Mouse (Mus musculus) ES-E14 (cell line): ENCODE data around the gene Usp29. TPM values are rescaled to one million over a fixed set of nuclear protein-coding genes. Genes with fewer than 3 reads are reported as not detected.

Experiments
- DNase-seq: peaks from one replicate; pipeline ENCODE4 v3.0.0-alpha.2; 2013; ENCODE audit warnings: low read depth, low spot score
- H3K27ac ChIP-seq: 2 replicates; pipeline ENCODE4 v1.5.1; 2012; ENCODE audit warnings: low read depth, mild to moderate bottlenecking, low read length, moderate library complexity, mixed read lengths; ENCODE audit not compliant: poor library complexity, insufficient read depth, severe bottlenecking
- H3K36me3 ChIP-seq: 2 replicates; pipeline ENCODE4 v1.6.1; 2012; ENCODE audit warnings: mild to moderate bottlenecking, low read length, moderate library complexity, mixed read lengths; ENCODE audit not compliant: control insufficient read depth, poor library complexity, insufficient read depth, severe bottlenecking
- H3K4me1 ChIP-seq, 2 experiments: fragments of 150-350 bp in 1 of 2; sonication (generic) in 1 of 2; 2 replicates each; pipeline ENCODE4 v1.6.1; 2012; ENCODE audit warnings: low read length in 2 of 2, mild to moderate bottlenecking in 1 of 2, mixed read lengths in 1 of 2; ENCODE audit not compliant: control insufficient read depth in 2 of 2, insufficient read depth in 2 of 2, poor library complexity in 1 of 2
- H3K4me3 ChIP-seq, 2 experiments: fragments of 150-350 bp in 1 of 2; sonication (generic) in 1 of 2; 2 replicates each; pipeline ENCODE4 v1.5.1; 2012; ENCODE audit warnings: low read length in 2 of 2, low read depth in 1 of 2, mild to moderate bottlenecking in 1 of 2, mixed read lengths in 1 of 2; ENCODE audit not compliant: insufficient read depth in 1 of 2, poor library complexity in 1 of 2, severe bottlenecking in 1 of 2
- H3K9ac ChIP-seq: 2 replicates; pipeline ENCODE4 v1.6.1; 2012; ENCODE audit warnings: low read depth, mild to moderate bottlenecking, low read length, mixed read lengths; ENCODE audit not compliant: poor library complexity, insufficient read depth, severe bottlenecking
- H3K9me3 ChIP-seq: fragments of 150-350 bp; sonication (generic); 2 replicates; pipeline ENCODE4 v1.6.1; 2012; ENCODE audit warnings: low read depth, mild to moderate bottlenecking, low read length; ENCODE audit not compliant: control insufficient read depth, insufficient read depth
- CHD2 ChIP-seq: IDR thresholded peaks from 2 replicates; pipeline ENCODE4 v1.6.1; 2014; ENCODE audit warnings: mild to moderate bottlenecking, low read depth, low read length, inconsistent platforms
- HCFC1 ChIP-seq: IDR thresholded peaks from 2 replicates; pipeline ENCODE4 v1.6.1; 2012; ENCODE audit warnings: low read length, inconsistent platforms, borderline replicate concordance; ENCODE audit not compliant: insufficient read depth
- MAFK ChIP-seq: IDR thresholded peaks from 2 replicates; pipeline ENCODE4 v1.6.1; 2014; ENCODE audit warnings: mild to moderate bottlenecking, low read depth, low read length, inconsistent platforms; ENCODE audit not compliant: insufficient read depth
- ZC3H11A ChIP-seq: IDR thresholded peaks from 2 replicates; pipeline ENCODE4 v1.6.1; 2012; ENCODE audit warnings: low read depth, mild to moderate bottlenecking, inconsistent platforms, low read length, borderline replicate concordance
- ZNF384 ChIP-seq: IDR thresholded peaks from 2 replicates; pipeline ENCODE4 v1.6.1; 2012; ENCODE audit warnings: low read depth, low read length, inconsistent platforms
- in situ Hi-C, 2 experiments: fragments of 600-800 bp; cut with MboI; formaldehyde crosslinking; loops; one replicate each; pipeline ENCODE4 v1.15.1; 2025; ENCODE audit warnings: low sequenced_read_pairs in 2 of 2, inconsistent platforms in 1 of 2; ENCODE audit not compliant: unreplicated experiment in 2 of 2
- total RNA-seq: library from RNA; depleted of rRNA; stranded (reverse); fragments of 300-350 nt; gene quantifications from 2 replicates; pipeline ENCODE4 v1.2.3, GENCODE M21; 2012

The Usp29 gene
- total RNA-seq, 1 experiment, result 4.5 TPM

- in situ Hi-C loops, result loop anchor here in 1 of 2 experiments (10.0 kb wide), 1 partner anchor 63 kb away; no protein-coding TSS in a partner anchor
- Histone ChIP-seq H3K36me3 (peaks cover 12% of the 10 kb centered on the region; the same call in 1 of the 2 replicates), H3K4me3 (no peak overlapping the region), H3K9me3 (no peaks in the 10 kb centered on the region), H3K9ac (no peak overlapping the region), H3K4me1 (no peaks in the 10 kb centered on the region), H3K27ac (no peak overlapping the region)
- DNase-seq, result no peak
- TF ChIP-seq ZC3H11A (no peak), CHD2 (no peak), ZNF384 (no peak), HCFC1 (no peak), MAFK (no peak)
Measured at GRCm38 (mm10) chr7:6707416-6708015, 22.9 kb upstream of the Usp29 start.

GRCm38 (mm10) chr7:6708451-6709180 lies 21.8 kb upstream of the Usp29 start:
- peaks cover 12% of the 10 kb centered on the region; the same call in 1 of the 2 replicates for H3K36me3 ChIP-seq
- TF ChIP-seq MAFK, result no peak
- no peak for TF ChIP-seq HCFC1
- TF ChIP-seq CHD2, result no peak
- no peak for TF ChIP-seq ZC3H11A
- TF ChIP-seq ZNF384, result no peak
- no peaks in the 10 kb centered on the region for H3K9me3 ChIP-seq
- no peak overlapping the region for H3K4me3 ChIP-seq
- DNase-seq, result no peak
- H3K4me1 ChIP-seq, result no peaks in the 10 kb centered on the region
- H3K9ac ChIP-seq, result no peak overlapping the region
- in situ Hi-C loops, result loop anchor here in 1 of 2 experiments (10.0 kb wide), 1 partner anchor 64 kb away; no protein-coding TSS in a partner anchor
- H3K27ac ChIP-seq, result no peak overlapping the region

GRCm38 (mm10) chr7:6709396-6709795 lies 21.0 kb upstream of the Usp29 start:
- Histone ChIP-seq H3K27ac (no peak overlapping the region), H3K9ac (no peak overlapping the region), H3K4me1 (no peaks in the 10 kb centered on the region), H3K9me3 (no peaks in the 10 kb centered on the region), H3K4me3 (no peak overlapping the region), H3K36me3 (peaks cover 12% of the 10 kb centered on the region)
- no peak for DNase-seq
- no peak for TF ChIP-seq HCFC1
- no peak for TF ChIP-seq CHD2
- TF ChIP-seq ZC3H11A, result no peak
- TF ChIP-seq MAFK, result no peak
- no peak for TF ChIP-seq ZNF384
- in situ Hi-C loops, result loop anchor here in 1 of 2 experiments (10.0 kb wide), 1 partner anchor 65 kb away; no protein-coding TSS in a partner anchor

GRCm38 (mm10) chr7:6727351-6728121 lies 2.8 kb upstream of the Usp29 start:
- DNase-seq, result peak; percentile 84
- Histone ChIP-seq H3K9ac (peak overlapping the region; percentile 57), H3K27ac (peak overlapping the region; percentile 91), H3K4me3 (peak overlapping the region; percentile 63 to 79), H3K9me3 (no peaks in the 10 kb centered on the region; the same call in 1 of the 2 replicates), H3K4me1 (no peaks in the 10 kb centered on the region), H3K36me3 (no peaks in the 10 kb centered on the region)
- in situ Hi-C loops, result loop anchor here (10.0 to 25.0 kb wide), 2 partner anchors 140 to 143 kb away; no protein-coding TSS in a partner anchor
- TF ChIP-seq CHD2 (no peak), ZNF384 (0 out of 2 replicates have a peak, but pooled peaks have one; percentile 48), HCFC1 (peak; percentile 46; the same call in 1 of the 2 replicates), ZC3H11A (peak; percentile 58; the same call in 1 of the 2 replicates), MAFK (0 out of 2 replicates have a peak, but pooled peaks have one; percentile 4)
